Mouse (Mus musculus) left cerebral cortex, adult 18-20 months (tissue): ENCODE measurements around the gene Kcnk10. TPM values are rescaled to one million over a fixed set of nuclear protein-coding genes. Genes with fewer than 3 reads are reported as not detected.

ENCODE experiments used
- DNase-seq, 2 experiments: peaks; one replicate each; pipeline ENCODE4 v3.0.0; 2021 to 2022; ENCODE audit warnings: low spot score in 2 of 2, mixed read lengths in 1 of 2
- total RNA-seq, 2 experiments: library from RNA; stranded (reverse); gene quantifications; 2 replicates each; pipeline ENCODE4 v1.2.3; 2021

Gene Kcnk10
- total RNA-seq, 2 experiments from 2014 or later = 15.2 to 16.2 TPM

- no peak for DNase-seq
These were observed 140.0 kb downstream of the Kcnk10 start for GRCm38 (mm10) chr12:98438080-98438479.

- DNase-seq = no peak
These were observed 147.4 kb downstream of the Kcnk10 start for GRCm38 (mm10) chr12:98430683-98431082.

- DNase-seq = no peak
These were observed 156.8 kb downstream of the Kcnk10 start for GRCm38 (mm10) chr12:98421340-98421739.

DNA sequence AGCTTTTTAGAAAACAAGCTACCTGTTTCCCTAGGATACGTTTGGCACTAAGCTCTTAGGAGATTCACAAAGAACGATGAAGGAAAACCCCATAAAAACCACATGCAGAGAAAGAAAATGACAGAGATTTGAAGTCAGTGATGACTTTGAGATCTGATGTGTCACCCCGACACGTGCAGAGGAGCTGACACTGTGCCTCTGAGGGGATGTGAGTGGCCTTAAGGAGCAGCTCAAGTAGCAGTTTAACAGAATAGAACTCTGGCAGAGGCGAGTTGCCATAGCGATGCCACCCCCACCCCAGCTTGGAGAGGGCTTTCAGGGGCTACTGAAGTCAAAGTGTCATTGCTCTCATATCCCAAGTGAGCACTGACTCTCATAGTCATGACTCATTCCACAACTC, 158.3 kb downstream of the Kcnk10 start:
- DNase-seq = no peak

DNA sequence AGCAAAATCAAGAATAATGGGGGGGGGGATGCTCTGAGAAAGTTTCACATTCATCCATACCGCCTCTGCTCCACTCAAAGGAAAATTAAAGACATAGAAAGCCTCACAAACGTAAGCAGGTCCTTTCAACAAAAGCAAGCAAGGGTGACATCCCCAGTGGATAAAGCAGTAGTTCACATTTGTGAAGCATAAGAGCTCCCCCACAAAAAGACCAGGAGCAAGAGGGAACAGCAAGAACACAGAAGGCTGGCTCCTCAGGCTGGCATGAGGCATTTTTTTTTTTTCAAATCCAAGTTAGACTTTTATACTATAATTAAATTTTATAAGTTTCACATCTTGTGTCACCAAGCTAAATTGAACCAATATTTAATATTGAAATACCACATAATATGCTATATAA, 168.5 kb downstream of the Kcnk10 start:
- peak; percentile 9 to 13 for DNase-seq

- no peak for DNase-seq
These were observed 171.5 kb downstream of the Kcnk10 start for GRCm38 (mm10) chr12:98406598-98406997.

GRCm38 (mm10) chr12:98406076-98406475, 172.0 kb downstream of the Kcnk10 start:
- DNase-seq = no peak

DNA sequence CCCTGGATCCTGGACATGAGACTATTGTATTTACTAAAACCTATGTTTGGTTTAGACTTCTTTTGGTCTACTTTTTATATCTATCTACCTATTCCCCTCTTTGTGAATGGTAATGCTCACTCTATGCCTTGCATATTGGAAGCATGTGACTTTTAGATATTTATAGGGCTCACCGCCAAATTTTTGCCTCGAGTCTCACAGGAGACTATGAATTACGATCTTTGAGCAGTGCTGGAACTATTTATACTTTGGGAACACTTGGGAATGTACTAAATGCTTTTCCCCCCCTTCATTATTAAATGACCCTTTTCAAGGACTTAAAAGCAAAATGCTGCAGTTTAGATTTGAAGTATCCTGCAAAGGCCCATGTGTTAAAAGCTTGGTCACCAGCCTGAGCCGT, 181.5 kb downstream of the Kcnk10 start:
- no peak for DNase-seq

GRCm38 (mm10) chr12:98394115-98394514, 184.0 kb downstream of the Kcnk10 start:
- DNase-seq = no peak

- DNase-seq = no peak
These were observed 186.8 kb downstream of the Kcnk10 start for GRCm38 (mm10) chr12:98391347-98391746.

DNA sequence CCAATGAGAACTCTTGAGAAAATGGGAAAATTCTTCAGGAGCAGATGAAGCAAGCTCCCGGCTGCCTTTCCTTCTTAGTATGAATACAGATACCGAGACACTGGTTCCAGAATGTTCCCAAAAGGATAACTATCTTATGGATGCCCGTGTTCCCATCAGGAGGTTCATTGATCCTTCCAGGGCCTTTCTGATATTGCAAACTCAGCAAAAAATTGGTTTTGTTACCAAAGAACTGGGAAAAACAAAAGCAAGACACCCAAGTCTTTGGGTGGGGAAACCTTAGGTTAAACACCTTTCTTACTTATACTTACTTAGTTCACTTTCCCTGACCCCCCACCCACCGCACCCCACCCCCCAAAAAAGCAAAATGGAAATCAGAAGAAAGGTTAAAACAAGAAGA, 188.5 kb downstream of the Kcnk10 start:
- DNase-seq = no peak

Other genes with a start within 250 kb of the Kcnk10 start
- 10 to 100 TPM; 30.8 to 31.6 TPM for gene Spata7, start 49.8 kb upstream of the Kcnk10 start, total RNA-seq
- gene Ptpn21, start 159.1 kb upstream of the Kcnk10 start, total RNA-seq = 1 to 10 TPM; 7.8 to 8.4 TPM
- 10 to 100 TPM; 96.0 to 97.4 TPM for gene Zc3h14, start 168.7 kb upstream of the Kcnk10 start, total RNA-seq